Mouse (Mus musculus) liver (tissue): Measurements from ENCODE around the gene Ptrhd1.
A peak's percentile ranks its signal among the peaks of the same experiment; 100 is the strongest.

ENCODE experiments used
- DNase-seq: peaks from one replicate; pipeline ENCODE4 v3.0.0-alpha.2; 2020; ENCODE audit warnings: mixed read lengths

Gene Ptrhd1

DNA sequence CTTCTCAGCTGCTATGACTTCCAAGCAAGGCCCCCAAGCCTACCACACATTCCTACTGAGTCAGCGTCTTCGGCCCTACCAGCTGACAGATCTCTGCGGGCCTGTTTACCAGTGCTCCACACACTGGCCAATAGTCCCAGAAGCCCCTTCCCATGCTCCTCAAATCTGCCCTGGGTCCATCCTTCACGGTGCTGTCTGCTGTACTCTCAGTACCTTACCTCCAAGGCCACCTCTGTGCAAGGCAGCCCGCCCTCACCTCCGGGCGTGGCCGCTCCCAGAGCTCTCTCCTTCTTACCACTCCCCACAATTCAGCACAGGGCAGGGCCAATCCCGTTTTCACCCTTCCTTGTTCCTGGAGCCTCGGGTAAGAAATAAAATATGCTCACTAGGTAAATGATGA, 11.9 kb downstream of the Ptrhd1 start:
- no peak for DNase-seq

DNA sequence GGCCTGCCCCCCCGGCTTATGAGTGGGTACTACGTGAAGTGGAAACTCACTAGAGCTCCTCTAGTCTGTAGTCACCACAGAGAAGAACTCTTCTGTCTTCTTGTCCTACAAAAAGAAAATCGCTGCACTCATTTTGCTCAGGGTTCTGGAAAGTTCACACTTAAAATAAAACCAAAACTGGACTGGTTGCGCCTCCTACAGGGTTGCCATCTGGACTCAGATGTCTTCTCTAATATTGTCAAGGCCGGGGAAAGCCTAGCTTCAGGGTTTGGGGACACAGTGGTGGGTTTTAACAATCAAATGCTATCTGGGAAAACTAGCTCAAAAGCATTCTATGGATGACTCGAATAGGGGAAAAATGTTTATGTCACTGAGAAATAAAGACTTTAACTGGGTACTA, 16.0 kb downstream of the Ptrhd1 start:
- DNase-seq, result no peak

- peak; percentile 65 for DNase-seq
These were observed 19.2 kb downstream of the Ptrhd1 start for GRCm38 (mm10) chr12:4252742-4253655.

- DNase-seq, result no peak
These were observed 33.9 kb downstream of the Ptrhd1 start for GRCm38 (mm10) chr12:4267765-4268164.

GRCm38 (mm10) chr12:4271078-4271477, 37.3 kb downstream of the Ptrhd1 start:
- DNase-seq, result no peak

GRCm38 (mm10) chr12:4278978-4279755, 45.3 kb downstream of the Ptrhd1 start:
- no peak for DNase-seq

- DNase-seq, result peak; percentile 13
These were observed 46.1 kb downstream of the Ptrhd1 start for GRCm38 (mm10) chr12:4279878-4280277.

DNA sequence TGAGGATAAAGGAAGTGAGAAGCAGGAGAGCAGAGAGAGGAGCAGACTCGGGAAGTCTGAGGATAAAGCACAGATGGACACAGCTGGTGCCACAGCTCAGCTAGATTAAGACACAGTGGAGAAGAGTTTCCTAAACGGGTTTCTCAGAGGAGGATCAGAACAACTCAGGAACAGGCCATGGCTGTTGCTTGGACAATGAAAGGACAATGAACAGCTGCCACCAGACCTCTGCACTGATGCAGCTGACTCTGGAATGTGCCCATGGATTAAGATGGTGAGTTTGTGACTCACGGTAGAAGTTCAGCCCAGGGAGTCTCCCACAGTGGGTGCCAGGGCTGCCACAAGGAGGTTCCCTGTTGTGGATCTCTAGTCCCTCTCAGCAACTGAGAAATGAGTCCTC, 51.4 kb downstream of the Ptrhd1 start:
- no peak for DNase-seq
